Mouse (Mus musculus) intestine, postnatal 0 days (tissue): ENCODE data around the gene Tnrc6c. TPM values are rescaled to one million over a fixed set of nuclear protein-coding genes. Genes with fewer than 3 reads are reported as not detected.

Experiments
- ATAC-seq: fragments of 200-750 bp; cut with Nextera tagmentation; 2 replicates; pipeline ENCODE4 v1.8.0; 2017; ENCODE audit warnings: mild to moderate bottlenecking, moderate TSS enrichment, moderate library complexity
- H3K27ac ChIP-seq: fragments of 300-500 bp; sonication (generic); 2 replicates; pipeline ENCODE4 v1.5.1; 2014; ENCODE audit warnings: mild to moderate bottlenecking, low read depth, low read length, moderate library complexity
- H3K27me3 ChIP-seq: fragments of 300-500 bp; sonication (generic); replicated peaks from 2 replicates; pipeline ENCODE4 v1.6.1; 2014; ENCODE audit warnings: low read length, mixed read lengths; ENCODE audit not compliant: control insufficient read depth, insufficient read depth
- H3K36me3 ChIP-seq: fragments of 300-500 bp; sonication (generic); 2 replicates; pipeline ENCODE4 v1.6.1; 2014; ENCODE audit warnings: mild to moderate bottlenecking, moderate library complexity; ENCODE audit not compliant: control insufficient read depth, insufficient read depth
- H3K4me1 ChIP-seq: fragments of 300-500 bp; sonication (generic); replicated peaks from 2 replicates; pipeline ENCODE4 v1.6.1; 2014; ENCODE audit warnings: antibody characterized with exemption, low read length, mixed read lengths; ENCODE audit not compliant: control insufficient read depth, insufficient read depth
- H3K4me2 ChIP-seq: fragments of 300-500 bp; sonication (generic); replicated peaks from 2 replicates; pipeline ENCODE4 v1.6.1; 2014; ENCODE audit warnings: low read depth, mild to moderate bottlenecking, moderate library complexity
- H3K4me3 ChIP-seq: fragments of 300-500 bp; sonication (generic); 2 replicates; pipeline ENCODE4 v1.5.1; 2014; ENCODE audit warnings: low read depth, low read length
- H3K9ac ChIP-seq: fragments of 300-500 bp; sonication (generic); 2 replicates; pipeline ENCODE4 v1.6.1; 2014; ENCODE audit warnings: mild to moderate bottlenecking, low read depth, low read length
- H3K9me3 ChIP-seq: fragments of 300-500 bp; sonication (generic); 2 replicates; pipeline ENCODE4 v1.6.1; 2016; ENCODE audit warnings: mixed run types; ENCODE audit not compliant: control insufficient read depth
- CTCF ChIP-seq: sonication (generic); IDR thresholded peaks from 2 replicates; pipeline ENCODE4 v1.5.1; 2016; ENCODE audit warnings: low read depth, mild to moderate bottlenecking, control low read depth, antibody characterized with exemption, moderate library complexity
- whole genome bisulfite sequencing: fragments of 180-500 bp; shearing (Covaris S2); extraction: QIAGEN DNeasy Blood & Tissue Kit; methylation state at CpG from one replicate; pipeline ENCODE4 v1.1.7; 2014; 5-methylcytosine and 5-hydroxymethylcytosine counted together
- polyA plus RNA-seq: library from polyadenylated mRNA; unstranded; fragments of >200 nt; fragmentation: Nextera tagmentation; extraction: Ambion mirVana; gene quantifications from 2 replicates; pipeline ENCODE4 v1.2.1, GENCODE M21; 2015

Tnrc6c gene
- polyA plus RNA-seq, 1 experiment from 2014 or later = 6.1 TPM

- H3K9me3 ChIP-seq = no peaks in the 10 kb centered on the region
- H3K27ac ChIP-seq = peak overlapping the region; percentile 85
- H3K4me3 ChIP-seq = peak overlapping the region; percentile 34; the same call in 1 of the 2 replicates
- peak; percentile 74 for ATAC-seq
- 0 out of 2 replicates have a peak, but pooled peaks cover 3% of the 10 kb centered on the region for H3K4me1 ChIP-seq
- peak overlapping the region; percentile 13; the same call in 1 of the 2 replicates for H3K9ac ChIP-seq
- no peaks in the 10 kb centered on the region for H3K36me3 ChIP-seq
- TF ChIP-seq CTCF = peak; percentile 46
- no peaks in the 10 kb centered on the region for H3K27me3 ChIP-seq
- 5% methylated on average over 22 of the region's 22 CpGs for WGBS
- H3K4me2 ChIP-seq = peak overlapping the region; percentile 65
Observed at GRCm38 (mm10) chr11:117792281-117792888, 138.3 kb downstream of the Tnrc6c start.

- TF ChIP-seq CTCF = no peak
- no peak for ATAC-seq
- 74% methylated on average over 4 of the region's 4 CpGs for WGBS
- H3K9ac ChIP-seq = no peak overlapping the region
- no peak overlapping the region for H3K4me3 ChIP-seq
- no peak overlapping the region for H3K4me2 ChIP-seq
- H3K27ac ChIP-seq = no peak overlapping the region
- no peaks in the 10 kb centered on the region for H3K9me3 ChIP-seq
- H3K27me3 ChIP-seq = no peaks in the 10 kb centered on the region
- H3K4me1 ChIP-seq = 0 out of 2 replicates have a peak, but pooled peaks cover 3% of the 10 kb centered on the region
- H3K36me3 ChIP-seq = no peaks in the 10 kb centered on the region
Observed at GRCm38 (mm10) chr11:117794035-117794551, 140.0 kb downstream of the Tnrc6c start.

- Histone ChIP-seq H3K27me3 (no peaks in the 10 kb centered on the region), H3K4me1 (0 out of 2 replicates have a peak, but pooled peaks cover 2% of the 10 kb centered on the region), H3K36me3 (no peaks in the 10 kb centered on the region), H3K4me2 (no peak overlapping the region), H3K4me3 (no peak overlapping the region), H3K9ac (no peak overlapping the region), H3K27ac (no peak overlapping the region), H3K9me3 (no peaks in the 10 kb centered on the region)
- TF ChIP-seq CTCF = no peak
- ATAC-seq = no peak
- 46% methylated on average over 5 of the region's 5 CpGs for WGBS
Observed at GRCm38 (mm10) chr11:117796954-117797353, 142.9 kb downstream of the Tnrc6c start.

- H3K4me3 ChIP-seq = no peak within 1 kb of the TSS
- WGBS = 63% methylated on average over 9 of the region's 9 CpGs
- no peak for ATAC-seq
Observed at GRCm38 (mm10) chr11:117797511-117798159, 143.5 kb downstream of the Tnrc6c start, which contains the start of gene 6030468B19Rik. 6030468B19Rik (plus strand) TSS chr11:117797660.

GRCm38 (mm10) chr11:117798160-117798541, 144.1 kb downstream of the Tnrc6c start:
- no peaks in the 10 kb centered on the region for H3K9me3 ChIP-seq
- ATAC-seq = no peak
- TF ChIP-seq CTCF = no peak
- 19% methylated on average over 2 of the region's 2 CpGs for whole genome bisulfite sequencing
- no peaks in the 10 kb centered on the region for H3K27me3 ChIP-seq
- H3K4me3 ChIP-seq = no peak overlapping the region
- no peaks in the 10 kb centered on the region for H3K4me1 ChIP-seq
- H3K36me3 ChIP-seq = no peaks in the 10 kb centered on the region
- no peak overlapping the region for H3K9ac ChIP-seq
- H3K27ac ChIP-seq = no peak overlapping the region
- no peak overlapping the region for H3K4me2 ChIP-seq

More at GRCm38 (mm10) chr11:117797511-117798159, 143.5 kb downstream of the Tnrc6c start, which contains the start of gene 6030468B19Rik:
- H3K4me2 ChIP-seq = no peak within 1 kb of the TSS
- no peaks in the 10 kb centered on the region for H3K36me3 ChIP-seq
- no peaks in the 10 kb centered on the region for H3K27me3 ChIP-seq
- no peaks in the 10 kb centered on the region for H3K4me1 ChIP-seq
- no peak within 1 kb of the TSS for H3K9ac ChIP-seq
- H3K9me3 ChIP-seq = no peaks in the 10 kb centered on the region
- H3K27ac ChIP-seq = no peak within 1 kb of the TSS
- TF ChIP-seq CTCF = no peak

- Histone ChIP-seq H3K9me3 (no peaks in the 10 kb centered on the region), H3K9ac (no peak overlapping the region), H3K4me3 (no peak overlapping the region), H3K4me2 (no peak overlapping the region), H3K36me3 (no peaks in the 10 kb centered on the region), H3K27ac (no peak overlapping the region), H3K4me1 (no peaks in the 10 kb centered on the region), H3K27me3 (no peaks in the 10 kb centered on the region)
- no peak for ATAC-seq
- TF ChIP-seq CTCF = no peak
- WGBS = 66% methylated on average over 5 of the region's 5 CpGs
Observed at GRCm38 (mm10) chr11:117799174-117799573, 145.1 kb downstream of the Tnrc6c start.
